Mouse (Mus musculus) splenic B cell, adult 2 months (primary cell): ENCODE measurements around the gene Dok1.

Source experiments
- DNase-seq: peaks from one replicate; pipeline ENCODE4 v3.0.0-alpha.2; 2011; ENCODE audit warnings: low read depth, low spot score
- H3K27me3 ChIP-seq: 2 replicates; pipeline ENCODE4 v1.6.1; 2012; ENCODE audit warnings: mild to moderate bottlenecking, low read length, moderate library complexity, mixed read lengths; ENCODE audit not compliant: control insufficient read depth, poor library complexity, insufficient read depth, severe bottlenecking
- H3K36me3 ChIP-seq: 2 replicates; pipeline ENCODE4 v1.6.1; 2012; ENCODE audit warnings: mild to moderate bottlenecking, low read length, moderate library complexity, mixed read lengths; ENCODE audit not compliant: control insufficient read depth, poor library complexity, insufficient read depth, severe bottlenecking

Gene Dok1

DNA sequence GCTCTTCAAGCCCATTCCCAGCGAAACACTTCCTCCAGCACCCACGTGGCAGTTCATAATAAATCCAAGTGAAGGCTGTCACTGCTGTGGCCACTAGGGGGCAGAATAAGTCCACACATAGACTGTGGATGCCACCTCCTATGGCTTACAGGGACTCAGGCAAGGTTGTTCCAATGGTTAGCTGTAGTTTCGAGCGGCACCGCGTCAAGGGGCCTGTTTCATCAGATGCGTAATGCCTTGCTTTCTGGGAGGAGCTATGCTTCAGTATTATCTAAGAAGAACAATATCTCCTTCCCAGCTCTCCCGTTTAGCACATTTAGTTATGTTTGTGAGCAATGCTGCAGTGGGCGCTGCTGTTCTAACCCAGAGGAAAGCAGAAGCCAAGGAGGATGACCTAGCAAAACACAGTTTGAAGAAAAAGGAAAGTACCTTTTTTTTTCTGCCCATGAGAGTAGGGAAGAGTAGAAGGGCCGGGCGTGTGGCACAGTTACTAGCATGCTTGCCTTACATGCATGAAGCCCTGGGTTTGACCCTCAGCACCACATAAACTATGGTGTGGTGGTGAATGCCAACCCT, 36.4 kb downstream of the Dok1 start:
- Histone ChIP-seq H3K36me3 (no peaks in the 10 kb centered on the region), H3K27me3 (no peaks in the 10 kb centered on the region)
- DNase-seq = peak; percentile 96

DNA sequence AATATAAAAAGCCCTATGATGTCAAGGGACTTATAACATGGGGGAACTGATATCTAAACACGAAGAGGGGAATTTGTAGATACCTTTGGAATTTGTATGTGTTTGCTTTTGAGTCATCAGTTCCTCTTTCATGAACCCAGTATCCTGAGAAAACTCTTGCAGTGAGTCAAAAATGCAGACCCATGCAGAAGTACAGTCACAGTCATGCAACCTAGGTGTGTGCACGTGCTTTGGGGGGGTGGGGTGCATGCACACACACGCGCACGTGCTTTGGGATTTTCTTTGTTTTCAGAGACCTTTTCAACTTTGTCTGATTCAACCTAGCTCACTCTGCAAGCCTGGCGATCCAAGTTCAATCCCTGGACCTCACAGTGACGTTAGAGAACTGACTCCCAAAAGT, 38.9 kb downstream of the Dok1 start:
- Histone ChIP-seq H3K27me3 (no peaks in the 10 kb centered on the region), H3K36me3 (no peaks in the 10 kb centered on the region)
- peak; percentile 25 for DNase-seq

DNA sequence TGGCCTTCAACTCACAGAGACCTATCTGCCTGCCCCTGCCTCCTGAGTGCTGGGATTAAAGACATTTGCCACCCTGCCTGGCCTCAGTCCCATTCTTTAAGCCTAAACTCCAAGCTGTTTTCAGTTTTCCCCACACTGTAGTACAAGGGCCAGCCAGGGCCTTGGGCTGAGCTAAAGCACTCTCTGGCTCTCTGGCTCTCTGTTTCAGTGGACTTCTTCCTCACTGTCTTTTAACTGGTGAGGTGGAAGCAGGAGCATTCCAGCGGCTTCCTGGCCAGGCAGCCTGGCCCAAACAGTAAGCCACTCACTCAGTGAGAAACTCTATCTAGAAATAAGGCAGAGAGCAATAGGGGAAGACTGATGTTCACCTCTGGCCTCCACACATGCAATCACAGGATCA, 39.6 kb downstream of the Dok1 start:
- H3K27me3 ChIP-seq = no peaks in the 10 kb centered on the region
- DNase-seq = no peak
- H3K36me3 ChIP-seq = no peaks in the 10 kb centered on the region

DNA sequence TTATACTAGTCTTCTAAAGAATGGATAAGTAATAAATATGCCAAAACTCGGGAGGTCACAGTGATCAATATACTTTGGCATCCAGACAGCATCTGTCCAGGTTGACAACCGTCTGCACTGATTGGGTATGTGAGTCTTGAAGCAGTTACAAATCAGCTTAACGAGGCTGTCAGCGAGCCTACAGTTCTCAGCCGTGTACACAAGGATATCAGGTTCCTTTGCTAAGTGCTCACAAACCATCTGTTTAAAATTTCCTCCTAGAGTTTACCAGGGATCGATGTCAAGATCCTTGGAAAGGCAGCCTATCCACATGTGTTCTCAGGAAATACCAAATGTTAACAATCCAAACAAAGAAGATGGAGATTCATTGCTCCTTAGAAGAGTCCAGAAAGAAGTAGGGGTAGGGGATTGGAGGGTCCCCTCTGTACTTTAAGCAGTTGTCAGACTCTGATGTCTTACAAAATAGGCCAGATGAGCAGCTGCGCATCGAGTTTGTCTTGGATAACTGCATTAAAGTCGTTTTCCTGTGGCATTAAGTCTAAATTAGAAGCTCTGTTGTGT, 45.8 kb downstream of the Dok1 start:
- H3K36me3 ChIP-seq = no peaks in the 10 kb centered on the region
- no peak for DNase-seq

More for the DNA sequence above, 45.8 kb downstream of the Dok1 start:
- no peaks in the 10 kb centered on the region for H3K27me3 ChIP-seq
